14 mouse cellular contexts compared by ENCODE assay signal in the genomic region with DNA sequence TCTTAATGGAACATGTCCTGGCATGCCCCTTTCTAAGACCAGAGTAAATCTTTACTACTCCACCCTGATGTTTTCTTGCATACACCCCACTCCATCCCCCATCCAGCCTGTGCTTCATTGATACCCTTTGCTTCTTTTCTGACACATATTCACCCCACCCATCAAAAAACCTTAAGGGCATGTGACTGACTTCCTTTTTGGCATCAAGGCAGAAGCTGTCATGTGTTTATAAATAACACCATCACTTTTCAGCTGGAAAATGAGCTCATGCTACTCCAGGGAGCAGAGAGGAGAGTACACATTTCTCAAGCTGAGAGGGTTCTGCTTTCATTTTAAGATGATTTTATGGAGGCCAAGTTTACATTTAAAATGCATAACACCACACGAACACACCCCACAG.
DNase-seq lines count a peak whose midpoint lies in the region; ATAC-seq and TF ChIP-seq lines count a peak whose summit lies in the region.
"Had no signal": no experiment of that assay in that cellular context is flagged by ENCODE, and none has a peak within 500 bp of the region (broad histone marks: within the 10 kb centered on the region; RNA-seq: fewer than 3 reads in every experiment).

No protein-coding gene starts in this region.

- no peaks in the 10 kb centered on the region for H3K79me2 ChIP-seq in liver, adult 2 months (ENCODE audit: control insufficient read depth, insufficient read depth, low read length)

- H3K27me3 ChIP-seq in liver, adult 2 months (ENCODE audit: control insufficient read depth, insufficient read depth, low read length) = no peaks in the 10 kb centered on the region
- no peaks in the 10 kb centered on the region for H3K27me3 ChIP-seq in liver, embryonic 12.5 days (replicated peaks)
- no peaks in the 10 kb centered on the region for H3K27me3 ChIP-seq in kidney, postnatal 0 days (ENCODE audit: insufficient read depth, low read length)
- H3K27me3 ChIP-seq in stomach, postnatal 0 days (ENCODE audit: control insufficient read depth, insufficient read depth, low read length) = no peaks in the 10 kb centered on the region
- H3K27me3 ChIP-seq: embryonic facial prominence, embryonic 12.5 days; limb, embryonic 13.5 days; midbrain, embryonic 12.5 days had no signal

- H3K4me1 ChIP-seq in liver, adult 2 months (ENCODE audit: control insufficient read depth, insufficient read depth, low read length) = no peaks in the 10 kb centered on the region
- H3K4me1 ChIP-seq in liver, embryonic 12.5 days = no peaks in the 10 kb centered on the region
- H3K4me1 ChIP-seq in brown adipose tissue, adult 24 weeks (ENCODE audit: control insufficient read depth, insufficient read depth, insufficient read length, low read length) = no peaks in the 10 kb centered on the region
- H3K4me1 ChIP-seq in kidney, postnatal 0 days (replicated peaks; ENCODE audit: insufficient read depth, low read length) = no peaks in the 10 kb centered on the region
- no peaks in the 10 kb centered on the region for H3K4me1 ChIP-seq in stomach, postnatal 0 days (replicated peaks; ENCODE audit: control insufficient read depth, insufficient read depth)
- H3K4me1 ChIP-seq: embryonic facial prominence, embryonic 12.5 days; limb, embryonic 13.5 days; midbrain, embryonic 12.5 days had no signal

- ATAC-seq in liver, embryonic 12.5 days = no peak
- no peak for ATAC-seq in kidney, postnatal 0 days (replicated peaks; ENCODE audit: low FRiP score, low read depth)
- ATAC-seq in stomach, postnatal 0 days (ENCODE audit: low FRiP score, low TSS enrichment) = peak; percentile 53; the same call in 1 of the 2 replicates

- H3K9ac ChIP-seq in liver, adult 2 months (ENCODE audit: low read depth, low read length) = no peak overlapping the region
- no peak overlapping the region for H3K9ac ChIP-seq in liver, embryonic 12.5 days
- H3K9ac ChIP-seq in kidney, postnatal 0 days (ENCODE audit: low read depth, low read length) = no peak overlapping the region
- no peak overlapping the region for H3K9ac ChIP-seq in stomach, postnatal 0 days (ENCODE audit: low read length)
- H3K9ac ChIP-seq: embryonic facial prominence, embryonic 12.5 days; limb, embryonic 13.5 days; midbrain, embryonic 12.5 days had no signal

- H3K4me3 ChIP-seq in liver, adult 2 months (ENCODE audit: insufficient read depth, low read depth, low read length) = no peak overlapping the region
- H3K4me3 ChIP-seq in liver, embryonic 12.5 days = no peak overlapping the region
- H3K4me3 ChIP-seq in brown adipose tissue, adult 24 weeks (ENCODE audit: insufficient read depth, low read depth, low read length) = no peak overlapping the region
- no peak overlapping the region for H3K4me3 ChIP-seq in kidney, postnatal 0 days (replicated peaks; ENCODE audit: low read depth, low read length)
- no peak overlapping the region for H3K4me3 ChIP-seq in stomach, postnatal 0 days (ENCODE audit: low read depth, low read length)
- H3K4me3 ChIP-seq: embryonic facial prominence, embryonic 12.5 days; limb, embryonic 13.5 days; midbrain, embryonic 12.5 days had no signal

- 42% methylated on average over 1 of the region's 1 CpGs for WGBS in liver, adult 2 months
- 47% methylated on average over 1 of the region's 1 CpGs for WGBS in liver, embryonic 12.5 days (ENCODE audit: insufficient replicate concordance)
- 45% methylated on average over 1 of the region's 1 CpGs for WGBS in kidney, postnatal 0 days
- WGBS in stomach, postnatal 0 days = 35% methylated on average over 1 of the region's 1 CpGs

- TF ChIP-seq CTCF in liver, adult 2 months (IDR thresholded peaks at IDR 0.05; ENCODE audit: low read depth, low read length) = no peak
- TF ChIP-seq CTCF in kidney, postnatal 0 days (IDR thresholded peaks at IDR 0.05; ENCODE audit: low read depth) = no peak
- TF ChIP-seq CTCF in stomach, postnatal 0 days (IDR thresholded peaks at IDR 0.05; ENCODE audit: low read depth) = no peak

- no peak for TF ChIP-seq POLR2A in liver, adult 2 months (IDR thresholded peaks at IDR 0.05; ENCODE audit: extremely low read depth, insufficient read depth, low read length)

- H3K36me3 ChIP-seq in liver, adult 2 months (ENCODE audit: control insufficient read depth, insufficient read depth, low read length) = no peaks in the 10 kb centered on the region
- no peaks in the 10 kb centered on the region for H3K36me3 ChIP-seq in liver, embryonic 12.5 days
- H3K36me3 ChIP-seq in kidney, postnatal 0 days (ENCODE audit: insufficient read depth, low read length) = no peaks in the 10 kb centered on the region
- no peaks in the 10 kb centered on the region for H3K36me3 ChIP-seq in stomach, postnatal 0 days (ENCODE audit: control insufficient read depth, insufficient read depth, low read length)
- H3K36me3 ChIP-seq: embryonic facial prominence, embryonic 12.5 days; limb, embryonic 13.5 days; midbrain, embryonic 12.5 days had no signal

- H3K27ac ChIP-seq in liver, adult 2 months (replicated peaks; ENCODE audit: insufficient read depth, low read depth, low read length) = peak overlapping the region; percentile 29; the same call in 1 of the 2 replicates
- H3K27ac ChIP-seq in liver, embryonic 12.5 days = no peak overlapping the region
- H3K27ac ChIP-seq in brown adipose tissue, adult 24 weeks (replicated peaks; ENCODE audit: low read depth, low read length) = peak overlapping the region; percentile 48; the same call in 1 of the 2 replicates
- peak overlapping the region; percentile 25; the same call in 1 of the 2 replicates for H3K27ac ChIP-seq in kidney, postnatal 0 days
- H3K27ac ChIP-seq in stomach, postnatal 0 days (replicated peaks) = peak overlapping the region; percentile 30; the same call in 1 of the 2 replicates
- H3K27ac ChIP-seq: embryonic facial prominence, embryonic 12.5 days; limb, embryonic 13.5 days; midbrain, embryonic 12.5 days had no signal

- peak; percentile 25 for DNase-seq in liver, adult 2 months (ENCODE audit: extremely low read depth, low read depth, low spot score)
- DNase-seq in kidney, postnatal 0 days (ENCODE audit: low spot score) = peak; percentile 35
- no peak for DNase-seq in stomach, postnatal 0 days (ENCODE audit: low spot score)
- DNase-seq in thymus, postnatal 14 days = no peak
- no peak for DNase-seq in ovary, postnatal 14 days (ENCODE audit: low spot score)
- DNase-seq: adrenal gland, postnatal 25 days; cerebellum, adult 2 months; layer of hippocampus, adult 9-11 months; right cerebral cortex, postnatal 25 days had no signal

- TF ChIP-seq EP300 in stomach, postnatal 0 days (optimal IDR thresholded peaks at IDR 0.05) = no peak

- H3K4me2 ChIP-seq in liver, embryonic 12.5 days = no peak overlapping the region
- H3K4me2 ChIP-seq in kidney, postnatal 0 days (ENCODE audit: low read length) = no peak overlapping the region
- no peak overlapping the region for H3K4me2 ChIP-seq in stomach, postnatal 0 days (replicated peaks; ENCODE audit: low read depth)
- H3K4me2 ChIP-seq: embryonic facial prominence, embryonic 12.5 days; limb, embryonic 13.5 days; midbrain, embryonic 12.5 days had no signal

- no peaks in the 10 kb centered on the region for H3K9me3 ChIP-seq in liver, embryonic 12.5 days (replicated peaks)
- no peaks in the 10 kb centered on the region for H3K9me3 ChIP-seq in kidney, postnatal 0 days (replicated peaks; ENCODE audit: low read length)
- no peaks in the 10 kb centered on the region for H3K9me3 ChIP-seq in stomach, postnatal 0 days (ENCODE audit: control insufficient read depth, low read length)
- H3K9me3 ChIP-seq: embryonic facial prominence, embryonic 12.5 days; limb, embryonic 13.5 days; midbrain, embryonic 12.5 days had no signal

Comparison
In these comparisons a context has a peak if more than half of its experiments do, and no peak if none do; other contexts are left out.
1. DNase-seq: peak in liver, adult 2 months (single experiment) and kidney, postnatal 0 days (single experiment); none in stomach, postnatal 0 days (single experiment), thymus, postnatal 14 days (single experiment) and ovary, postnatal 14 days (single experiment).